Mouse (Mus musculus): Measurements from ENCODE around the gene Dynlt1b. TPM values are rescaled to one million over a fixed set of nuclear protein-coding genes. Genes with fewer than 3 reads are reported as not detected.
A peak's percentile ranks its signal among the peaks of the same experiment; 100 is the strongest.
"Not testable (repeated sequence)": the region's sequence is repeated elsewhere in the genome, so short reads cannot be mapped to it uniquely, and the experiment has no call there.

Gene Dynlt1b
- total and polyA plus RNA-seq, 3 experiments, result 34.2 to 113 (median 42.1) TPM

DNA sequence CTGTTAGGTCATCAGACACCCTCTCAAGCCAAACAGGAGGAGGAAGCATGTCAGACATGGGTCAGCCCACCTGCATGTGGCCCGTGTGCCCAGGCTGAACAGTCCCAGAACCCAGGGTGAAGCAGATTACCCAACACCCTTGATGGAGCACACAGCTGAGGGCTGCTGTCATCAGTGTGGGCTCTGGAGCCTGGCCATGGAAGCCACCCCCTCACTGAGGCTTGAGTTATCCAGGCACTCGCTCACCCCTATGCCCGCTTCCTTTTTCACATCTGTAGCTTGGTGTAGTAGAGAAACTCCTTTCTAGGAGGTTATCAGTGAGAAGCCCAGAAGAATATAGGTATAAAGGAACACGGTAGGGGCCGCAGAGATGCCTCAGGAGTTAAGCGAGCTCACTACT, 45.4 kb downstream of the Dynlt1b start:
- H3K36me3 ChIP-seq (ENCODE audit: control insufficient read depth, insufficient read depth, low read length); H3K9ac ChIP-seq (ENCODE audit: low read depth, low read length); intact Hi-C loops (cut with DNase I); H3K4me3 ChIP-seq; H3K27me3 ChIP-seq (ENCODE audit: control insufficient read depth, insufficient read depth, low read length); H3K27ac ChIP-seq; H3K79me2 ChIP-seq (replicated peaks; ENCODE audit: control insufficient read depth, insufficient read depth, low read length); H3K4me1 ChIP-seq (ENCODE audit: control insufficient read depth, insufficient read depth, low read length); DNase-seq: not testable (repeated sequence)
- 93% methylated on average over 6 of the region's 6 CpGs for WGBS

DNA sequence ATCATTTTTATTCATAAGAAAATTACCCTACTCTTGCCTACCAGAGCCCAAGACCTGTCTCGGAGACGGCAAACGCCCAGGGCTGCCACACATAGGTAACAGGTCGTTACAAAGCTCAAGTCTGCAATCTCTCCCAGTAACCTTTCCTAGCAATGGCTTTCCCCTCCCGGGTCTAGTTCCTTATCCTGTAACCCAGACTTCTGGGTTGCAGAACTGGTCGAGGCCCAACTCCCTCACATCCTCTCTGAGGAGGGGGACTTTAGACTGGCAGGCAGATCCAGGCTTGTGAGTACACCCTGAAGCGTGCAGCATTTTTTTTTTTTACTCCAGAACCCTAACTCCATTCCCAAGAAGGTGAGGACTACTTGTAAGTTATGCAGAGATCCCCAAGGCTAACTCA, 46.0 kb downstream of the Dynlt1b start:
- H3K9ac ChIP-seq (ENCODE audit: low read depth, low read length); DNase-seq; H3K4me3 ChIP-seq; H3K4me1 ChIP-seq (ENCODE audit: control insufficient read depth, insufficient read depth, low read length); H3K36me3 ChIP-seq (ENCODE audit: control insufficient read depth, insufficient read depth, low read length); H3K79me2 ChIP-seq (replicated peaks; ENCODE audit: control insufficient read depth, insufficient read depth, low read length); H3K27me3 ChIP-seq (ENCODE audit: control insufficient read depth, insufficient read depth, low read length); H3K27ac ChIP-seq; intact Hi-C loops (cut with DNase I): not testable (repeated sequence)
- whole genome bisulfite sequencing, result 54% methylated on average over 7 of the region's 7 CpGs

DNA sequence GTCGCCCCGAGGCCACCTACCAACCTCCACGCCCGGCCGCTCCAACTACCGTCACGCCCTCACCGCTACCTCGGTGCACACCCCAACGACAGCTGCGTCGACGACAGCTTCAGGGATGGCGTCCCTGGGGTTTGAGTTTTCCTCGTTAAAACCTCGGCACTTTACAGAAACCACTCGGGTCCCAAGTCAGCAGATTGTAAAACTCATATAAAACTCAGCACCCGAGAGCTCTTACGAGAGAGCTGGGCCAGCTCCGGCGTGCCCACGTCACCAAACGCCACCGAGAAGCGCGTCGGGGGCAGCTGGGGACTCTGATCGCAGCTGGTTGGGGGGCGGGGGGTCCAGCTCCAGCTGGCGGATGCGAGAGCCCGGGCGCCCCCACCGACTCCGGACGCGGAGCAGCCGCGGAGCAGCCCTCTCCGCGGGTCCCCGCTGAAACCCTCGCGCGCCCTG, 46.6 kb downstream of the Dynlt1b start:
- DNase-seq; H3K27me3 ChIP-seq (ENCODE audit: control insufficient read depth, insufficient read depth, low read length); H3K36me3 ChIP-seq (ENCODE audit: control insufficient read depth, insufficient read depth, low read length); H3K4me1 ChIP-seq (ENCODE audit: control insufficient read depth, insufficient read depth, low read length); H3K79me2 ChIP-seq (replicated peaks; ENCODE audit: control insufficient read depth, insufficient read depth, low read length); intact Hi-C loops (cut with DNase I): not testable (repeated sequence)
- Histone ChIP-seq H3K9ac (ENCODE audit: low read depth, low read length) (peak overlapping the region; percentile 90), H3K4me3 (peak overlapping the region; percentile 44), H3K27ac (peak overlapping the region; percentile 15; the same call in 1 of the 2 replicates)
- WGBS, result under 1% methylated on average over 45 of the region's 45 CpGs

DNA sequence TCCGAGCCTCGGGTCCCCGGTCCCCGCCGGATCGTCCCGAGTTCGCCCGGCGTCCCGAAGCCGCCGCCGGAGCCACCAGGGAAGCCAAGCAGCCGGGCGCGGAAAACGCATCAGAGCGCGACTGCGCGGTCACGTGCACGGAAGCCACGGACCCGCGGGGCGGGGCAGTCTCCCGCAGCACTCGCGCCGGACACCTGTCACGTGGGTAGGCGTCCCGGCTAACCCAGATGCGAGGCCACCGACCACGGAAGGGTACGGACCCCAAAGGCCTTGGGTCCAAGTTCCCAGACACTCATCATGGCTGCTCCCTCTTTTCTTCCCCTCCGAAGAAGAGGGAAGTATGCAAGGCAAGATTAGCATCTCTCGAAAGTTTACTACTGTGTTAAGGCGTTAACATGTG, 47.1 kb downstream of the Dynlt1b start:
- H3K36me3 ChIP-seq (ENCODE audit: control insufficient read depth, insufficient read depth, low read length); H3K4me1 ChIP-seq (ENCODE audit: control insufficient read depth, insufficient read depth, low read length); intact Hi-C loops (cut with DNase I); H3K79me2 ChIP-seq (replicated peaks; ENCODE audit: control insufficient read depth, insufficient read depth, low read length); H3K27me3 ChIP-seq (ENCODE audit: control insufficient read depth, insufficient read depth, low read length): not testable (repeated sequence)
- H3K9ac ChIP-seq (ENCODE audit: low read depth, low read length), result peak overlapping the region; percentile 90
- under 1% methylated on average over 42 of the region's 42 CpGs for WGBS
- TF ChIP-seq POLR2A (IDR thresholded peaks at IDR 0.05; ENCODE audit: insufficient read depth, low read depth, low read length) (peak; percentile 52; the same call in 1 of the 2 replicates), EP300 (IDR thresholded peaks at IDR 0.05; ENCODE audit: insufficient read depth, low read depth, low read length) (0 out of 2 replicates have a peak, but pooled peaks have one; percentile 24)
- H3K4me3 ChIP-seq, result peak overlapping the region; percentile 47
- DNase-seq, result peak; percentile 31 to 42
- peak overlapping the region; percentile 15; the same call in 1 of the 2 replicates for H3K27ac ChIP-seq

DNA sequence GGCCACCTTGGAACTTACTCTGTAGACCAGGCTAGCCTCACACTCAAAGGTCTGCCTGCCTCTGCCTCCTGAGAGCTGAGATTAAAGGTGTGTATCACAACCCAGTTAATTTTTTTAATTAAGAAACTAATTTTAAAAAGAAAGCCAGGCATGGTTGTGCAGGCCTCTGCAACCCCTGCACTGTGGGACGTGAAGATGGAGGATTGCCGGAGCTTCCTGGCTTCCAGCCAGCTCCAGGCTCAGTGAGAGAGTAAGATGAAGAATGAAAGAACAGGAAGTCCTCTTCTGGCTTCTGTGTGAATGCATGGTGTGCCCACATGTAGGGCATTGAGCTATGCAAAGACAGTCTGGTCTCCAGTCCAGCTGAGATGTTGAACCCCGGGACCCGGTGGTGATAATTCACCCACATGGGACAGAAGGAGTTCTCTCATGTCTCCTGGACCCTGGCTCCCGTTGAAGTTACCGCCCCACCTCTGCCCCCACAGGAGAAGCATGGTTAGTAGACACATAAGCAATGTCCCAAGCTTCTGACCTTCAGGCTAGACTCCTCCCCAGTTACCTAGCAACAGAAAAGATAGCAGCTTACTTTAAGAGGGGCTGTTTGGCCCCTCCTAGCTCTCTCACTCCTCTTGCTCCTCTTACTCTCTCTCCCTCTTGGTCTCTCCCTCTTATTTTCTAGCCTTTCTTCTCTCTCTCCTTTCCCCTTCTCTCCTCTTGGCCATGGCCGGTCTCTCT, 51.1 kb downstream of the Dynlt1b start:
- H3K4me3 ChIP-seq; H3K79me2 ChIP-seq (replicated peaks; ENCODE audit: control insufficient read depth, insufficient read depth, low read length); H3K27ac ChIP-seq; intact Hi-C loops (cut with DNase I); H3K27me3 ChIP-seq (ENCODE audit: control insufficient read depth, insufficient read depth, low read length); DNase-seq; H3K9ac ChIP-seq (ENCODE audit: low read depth, low read length); H3K4me1 ChIP-seq (ENCODE audit: control insufficient read depth, insufficient read depth, low read length); H3K36me3 ChIP-seq (ENCODE audit: control insufficient read depth, insufficient read depth, low read length): not testable (repeated sequence)
- 17% methylated on average over 4 of the region's 7 CpGs for WGBS

GRCm38 (mm10) chr17:6481590-6481963, 51.7 kb downstream of the Dynlt1b start:
- H3K4me1 ChIP-seq (ENCODE audit: control insufficient read depth, insufficient read depth, low read length); H3K9ac ChIP-seq (ENCODE audit: low read depth, low read length); H3K27ac ChIP-seq; DNase-seq; H3K27me3 ChIP-seq (ENCODE audit: control insufficient read depth, insufficient read depth, low read length); H3K4me3 ChIP-seq; H3K79me2 ChIP-seq (replicated peaks; ENCODE audit: control insufficient read depth, insufficient read depth, low read length); H3K36me3 ChIP-seq (ENCODE audit: control insufficient read depth, insufficient read depth, low read length); intact Hi-C loops (cut with DNase I): not testable (repeated sequence)
- WGBS, result 84% methylated on average over 12 of the region's 12 CpGs

GRCm38 (mm10) chr17:6482248-6482647, 52.3 kb downstream of the Dynlt1b start:
- not testable (repeated sequence) for H3K4me3 ChIP-seq
- WGBS, result 83% methylated on average over 8 of the region's 8 CpGs

More at GRCm38 (mm10) chr17:6482248-6482647, 52.3 kb downstream of the Dynlt1b start:
- intact Hi-C loops (cut with DNase I); H3K9ac ChIP-seq (ENCODE audit: low read depth, low read length); H3K27me3 ChIP-seq (ENCODE audit: control insufficient read depth, insufficient read depth, low read length); H3K27ac ChIP-seq; H3K36me3 ChIP-seq (ENCODE audit: control insufficient read depth, insufficient read depth, low read length); H3K4me1 ChIP-seq (ENCODE audit: control insufficient read depth, insufficient read depth, low read length); H3K79me2 ChIP-seq (replicated peaks; ENCODE audit: control insufficient read depth, insufficient read depth, low read length); DNase-seq: not testable (repeated sequence)

Other genes starting within 250 kb of the Dynlt1b start
- 1 to 10 TPM; 7.0 to 8.1 TPM for gene Tmem181a, start 173.3 kb upstream of the Dynlt1b start, total RNA-seq (2021)
- gene Tmem181a, start 173.3 kb upstream of the Dynlt1b start, polyA plus RNA-seq (2012; rRNA removed), result 10.2 and 14.5 TPM in 2 replicates
- gene Dynlt1a, start 112.6 kb upstream of the Dynlt1b start, total RNA-seq (2021), result 1 to 10 TPM in 1 of 2 experiments, under 1 TPM in 1; 0.52 to 1.1 TPM
- 1.1 and 1.2 TPM in 2 replicates for gene Dynlt1a, start 112.6 kb upstream of the Dynlt1b start, polyA plus RNA-seq (2012; rRNA removed)
- 1 to 10 TPM; 1.7 to 4.1 TPM for gene Dynlt1c, start 171.6 kb downstream of the Dynlt1b start, total RNA-seq (2021)
- gene Dynlt1c, start 171.6 kb downstream of the Dynlt1b start, polyA plus RNA-seq (2012; rRNA removed), result 7.4 and 9.5 TPM in 2 replicates
- gene Dynlt1f, start 225.8 kb downstream of the Dynlt1b start, total RNA-seq (2021), result 10 to 100 TPM; 37.0 to 46.9 TPM
- gene Dynlt1f, start 225.8 kb downstream of the Dynlt1b start, polyA plus RNA-seq (2012; rRNA removed), result 22.0 and 30.1 TPM in 2 replicates
- under 1 TPM; 0.16 to 0.34 TPM for gene Sytl3, start 229.0 kb downstream of the Dynlt1b start, total RNA-seq (2021)
- 0.12 and 0.23 TPM in 2 replicates for gene Sytl3, start 229.0 kb downstream of the Dynlt1b start, polyA plus RNA-seq (2012; rRNA removed)